Mouse (Mus musculus) cortical plate, adult 2 months (tissue): ENCODE measurements around the gene Slc27a4. TPM values are rescaled to one million over a fixed set of nuclear protein-coding genes. Genes with fewer than 3 reads are reported as not detected.
A peak's percentile ranks its signal among the peaks of the same experiment; 100 is the strongest.
"Not testable (repeated sequence)": the region's sequence is repeated elsewhere in the genome, so short reads cannot be mapped to it uniquely, and the experiment has no call there.

Experiments
- H3K27ac ChIP-seq: fragments of 200-500 bp; 2 replicates; pipeline ENCODE4 v1.5.1; 2012; ENCODE audit warnings: low read length, control low read depth, inconsistent platforms; ENCODE audit not compliant: insufficient read depth
- H3K4me1 ChIP-seq: fragments of 200-500 bp; 2 replicates; pipeline ENCODE4 v1.6.1; 2011; ENCODE audit warnings: low read length; ENCODE audit not compliant: control insufficient read depth, insufficient read depth
- H3K4me3 ChIP-seq: fragments of 200-500 bp; 2 replicates; pipeline ENCODE4 v1.5.1; 2011; ENCODE audit warnings: mild to moderate bottlenecking, low read length, control low read depth; ENCODE audit not compliant: insufficient read depth
- CTCF ChIP-seq: fragments of 200-500 bp; IDR thresholded peaks from 2 replicates; pipeline ENCODE4 v1.5.1; 2011; ENCODE audit warnings: mild to moderate bottlenecking, control low read depth, low read length; ENCODE audit not compliant: insufficient read depth; ENCODE audit errors: extremely low read depth
- POLR2A ChIP-seq: fragments of 200-500 bp; IDR thresholded peaks from 2 replicates; pipeline ENCODE4 v1.6.1; 2011; ENCODE audit warnings: mild to moderate bottlenecking, low read length, control low read depth; ENCODE audit not compliant: insufficient read depth; ENCODE audit errors: extremely low read depth
- polyA plus RNA-seq: library from polyadenylated mRNA; depleted of rRNA; stranded (reverse); fragments of >200 nt; gene quantifications from 2 replicates; pipeline ENCODE4 v1.2.3, GENCODE M21; 2012; rRNA removed

Slc27a4 gene
- polyA plus RNA-seq = 74.2 and 77.1 TPM in 2 replicates

DNA sequence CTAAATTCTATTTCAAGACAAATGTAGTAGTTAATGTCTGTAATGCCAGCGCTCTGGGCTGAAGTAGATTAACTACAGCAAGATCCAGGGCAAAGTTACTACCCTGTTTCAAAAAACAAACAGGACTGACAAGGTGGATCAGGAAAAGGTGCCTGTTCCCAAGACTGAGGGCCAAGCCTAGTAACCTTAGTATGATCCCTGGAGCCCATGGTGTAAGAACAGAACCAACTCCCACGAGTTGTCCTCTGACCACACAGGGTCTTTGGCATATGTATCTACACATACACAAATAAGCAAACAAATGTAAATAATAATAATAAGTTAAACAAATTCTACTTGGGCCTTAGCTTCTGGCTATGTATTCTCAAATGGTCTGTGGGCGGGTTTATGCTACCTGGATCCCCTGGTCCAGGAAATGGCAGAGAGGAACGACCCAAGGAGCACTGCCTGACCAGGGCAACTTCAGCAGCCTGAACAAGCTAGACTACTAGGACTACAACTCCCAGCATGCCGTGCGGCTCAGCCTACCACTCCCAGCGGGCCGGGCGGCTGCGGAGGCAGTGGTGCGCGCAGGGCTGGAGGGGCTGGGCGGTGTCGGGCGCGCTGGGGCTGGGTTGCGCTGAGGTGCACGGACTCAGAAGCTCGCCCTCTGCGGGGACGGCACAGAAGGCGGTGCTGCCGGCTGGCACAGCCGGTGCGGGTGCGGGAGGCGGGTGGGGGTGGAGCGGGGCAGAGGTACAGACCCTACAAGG lies at the start of gene Slc27a4:
Gene Slc27a4 (plus strand): TSS at position 560 of the 752 bp plus-strand sequence.
- H3K4me3 ChIP-seq = peak within 1 kb of the TSS; percentile 88
- peaks cover 2% of the 10 kb centered on the region; the same call in 1 of the 2 replicates for H3K4me1 ChIP-seq
- no peak within 1 kb of the TSS for H3K27ac ChIP-seq
- peak; percentile 82 for TF ChIP-seq POLR2A
- TF ChIP-seq CTCF = no peak

DNA sequence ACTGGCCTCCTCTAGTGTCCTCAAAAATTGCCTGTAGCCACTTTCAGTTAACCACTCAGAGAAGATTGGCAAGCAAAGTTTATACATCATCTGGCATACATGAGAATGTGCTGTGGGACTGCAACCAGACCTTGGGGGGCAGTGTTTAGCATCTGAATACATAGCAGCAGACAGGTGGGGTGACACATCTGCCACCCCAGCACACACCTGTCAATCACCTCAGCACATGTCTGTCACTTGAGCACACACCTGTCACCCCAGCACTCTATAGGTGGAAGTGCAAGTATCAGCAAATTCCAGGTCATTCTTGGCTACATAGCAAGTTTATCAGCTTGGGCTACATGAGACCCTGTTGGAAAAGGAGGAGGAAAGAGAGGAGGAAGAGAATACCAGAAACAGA lies 46.7 kb upstream of the Slc27a4 start:
- no peaks in the 10 kb centered on the region for H3K4me1 ChIP-seq
- TF ChIP-seq POLR2A (no peak), CTCF (no peak)
- H3K4me3 ChIP-seq = no peak overlapping the region
- no peak overlapping the region for H3K27ac ChIP-seq

DNA sequence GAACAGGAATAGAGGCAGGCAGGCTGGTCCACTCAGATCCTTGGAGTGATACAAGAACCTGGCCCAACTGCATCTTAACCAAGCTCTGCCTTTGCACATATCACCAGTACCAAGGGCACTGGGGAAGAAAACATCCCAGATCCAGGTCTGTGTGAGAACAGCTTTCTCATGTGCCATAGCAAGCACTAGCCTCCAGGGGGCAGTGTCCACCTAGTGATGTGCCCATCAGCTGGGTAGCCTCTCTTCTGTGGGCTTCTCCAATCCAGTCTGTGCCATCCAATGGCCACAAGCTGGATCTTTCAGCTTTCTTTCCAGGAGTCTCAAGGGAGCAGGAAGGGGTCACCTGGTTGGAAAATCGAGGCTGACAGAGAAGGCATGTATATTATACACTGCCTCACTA lies 37.6 kb upstream of the Slc27a4 start:
- H3K4me3 ChIP-seq = no peak overlapping the region
- H3K4me1 ChIP-seq = no peaks in the 10 kb centered on the region
- H3K27ac ChIP-seq = no peak overlapping the region
- TF ChIP-seq POLR2A (no peak), CTCF (peak; percentile 96)

DNA sequence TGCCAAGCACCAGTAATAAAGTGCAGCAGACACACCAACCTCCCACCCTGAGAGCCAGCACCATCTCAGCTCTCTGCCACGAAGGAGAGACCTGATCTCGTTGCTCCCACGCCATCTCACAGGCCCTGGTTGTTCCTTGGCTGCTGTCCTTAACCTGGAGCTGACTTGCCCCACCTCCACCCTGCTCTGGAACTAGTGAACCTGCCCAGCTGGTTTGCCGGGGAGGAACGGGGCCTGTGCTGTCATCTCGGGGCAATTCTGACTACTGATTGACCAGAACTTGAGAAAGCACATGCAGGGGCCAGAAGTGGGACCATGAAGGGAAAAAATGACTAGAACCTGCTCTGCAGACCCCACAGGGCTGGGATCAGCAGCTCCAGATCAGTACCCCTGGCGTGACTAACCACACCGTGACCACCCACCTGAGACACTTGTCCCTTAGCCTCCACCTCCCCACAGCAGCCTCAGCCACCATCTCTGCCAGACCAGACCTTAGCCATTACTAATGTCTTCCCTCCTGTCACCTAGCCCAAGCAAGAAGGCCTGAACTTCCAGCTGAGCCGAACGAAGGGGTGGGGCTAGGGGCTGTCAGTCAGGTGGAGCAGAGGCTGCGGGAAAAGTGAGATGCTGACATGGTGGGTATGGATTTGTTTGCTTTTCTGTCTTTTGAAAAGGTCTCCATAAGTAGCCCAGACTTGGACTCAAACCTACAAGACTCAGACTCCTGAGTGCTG lies 34.3 kb upstream of the Slc27a4 start:
- Histone ChIP-seq H3K27ac (no peak overlapping the region), H3K4me1 (no peaks in the 10 kb centered on the region), H3K4me3 (no peak overlapping the region)
- TF ChIP-seq CTCF (no peak), POLR2A (no peak)

DNA sequence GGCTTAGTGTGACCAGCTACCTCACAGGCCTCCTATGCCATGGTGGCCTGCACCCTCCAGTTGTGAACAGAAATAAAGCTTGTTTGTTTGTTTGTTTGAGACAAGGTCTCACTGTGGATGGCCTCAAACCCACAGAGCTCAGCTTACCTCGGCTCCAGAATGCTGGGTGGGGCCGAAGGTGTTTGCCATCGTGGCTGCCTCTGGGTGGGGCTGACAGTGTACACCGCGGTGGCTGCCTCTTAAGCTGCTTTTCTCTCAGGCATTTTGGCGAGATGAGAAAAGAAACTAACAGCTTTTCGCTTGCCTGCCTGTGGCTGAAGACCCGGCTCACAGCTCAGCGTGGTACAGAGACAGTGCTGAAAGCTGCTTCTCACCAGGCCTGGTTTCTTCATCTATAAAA lies 33.5 kb upstream of the Slc27a4 start:
- Histone ChIP-seq H3K27ac (no peak overlapping the region), H3K4me1 (no peaks in the 10 kb centered on the region), H3K4me3 (no peak overlapping the region)
- TF ChIP-seq POLR2A (no peak), CTCF (no peak)

DNA sequence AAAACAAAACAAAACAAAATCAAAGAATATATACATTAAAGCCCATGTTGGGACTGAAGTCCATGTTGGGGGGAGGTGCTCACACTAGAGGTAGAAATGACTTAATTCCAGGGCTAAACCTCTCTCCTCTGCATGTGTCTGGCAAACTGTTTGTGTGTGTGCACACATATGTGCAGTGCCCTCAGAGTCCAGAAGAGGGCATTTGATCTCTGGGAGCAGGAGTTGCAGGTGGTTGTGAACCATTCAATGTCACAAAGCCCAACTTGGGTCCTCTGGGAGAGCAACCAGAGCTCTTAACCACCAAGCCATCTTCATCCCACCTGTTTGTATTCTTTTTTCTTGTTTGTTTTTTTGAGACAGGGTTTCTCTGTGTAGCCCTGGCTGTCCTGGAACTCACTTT lies 32.3 kb upstream of the Slc27a4 start:
- H3K27ac ChIP-seq = no peak overlapping the region
- no peaks in the 10 kb centered on the region for H3K4me1 ChIP-seq
- H3K4me3 ChIP-seq = no peak overlapping the region
- TF ChIP-seq POLR2A = no peak
- TF ChIP-seq CTCF = no peak

DNA sequence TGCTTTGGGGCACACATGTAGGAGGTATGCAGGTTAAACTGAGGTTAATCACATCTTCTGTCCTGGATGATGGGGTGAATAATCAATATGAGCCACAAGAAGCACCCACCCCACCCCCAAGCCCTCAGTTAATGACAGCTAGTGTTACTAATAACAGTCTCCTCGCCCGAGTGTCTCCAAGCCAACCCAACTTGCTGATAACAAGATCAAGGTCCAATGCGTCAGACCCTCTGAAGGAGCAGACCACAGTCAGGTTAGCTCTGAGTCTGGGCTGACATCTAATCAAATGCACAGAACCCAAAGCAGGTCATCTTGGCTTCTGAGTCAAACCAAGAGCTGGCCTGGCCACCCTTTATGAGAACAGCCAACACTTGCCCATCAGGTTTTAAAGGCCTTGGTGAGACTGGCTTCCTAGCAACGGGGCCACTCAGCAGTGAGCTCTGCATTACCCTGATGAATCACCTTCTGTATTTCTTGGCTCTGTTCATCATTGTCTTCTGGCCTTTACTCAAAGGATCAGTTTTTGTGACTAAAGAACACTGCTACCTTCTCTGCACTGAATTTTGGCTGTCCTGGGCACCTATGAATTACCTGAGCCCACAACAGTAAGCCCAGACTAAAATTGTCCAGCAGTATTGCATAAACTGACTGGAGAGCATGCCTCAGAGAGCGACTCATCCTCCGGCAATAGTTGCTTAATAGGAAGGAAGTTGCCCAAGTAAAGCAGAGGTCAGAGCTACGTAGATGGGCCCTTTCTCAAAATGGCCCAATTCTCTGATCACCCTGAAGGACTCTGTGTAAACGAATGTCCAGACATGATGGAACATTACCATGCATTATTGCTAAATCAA lies 30.6 kb upstream of the Slc27a4 start:
- Histone ChIP-seq H3K27ac (no peak overlapping the region), H3K4me3 (no peak overlapping the region)

DNA sequence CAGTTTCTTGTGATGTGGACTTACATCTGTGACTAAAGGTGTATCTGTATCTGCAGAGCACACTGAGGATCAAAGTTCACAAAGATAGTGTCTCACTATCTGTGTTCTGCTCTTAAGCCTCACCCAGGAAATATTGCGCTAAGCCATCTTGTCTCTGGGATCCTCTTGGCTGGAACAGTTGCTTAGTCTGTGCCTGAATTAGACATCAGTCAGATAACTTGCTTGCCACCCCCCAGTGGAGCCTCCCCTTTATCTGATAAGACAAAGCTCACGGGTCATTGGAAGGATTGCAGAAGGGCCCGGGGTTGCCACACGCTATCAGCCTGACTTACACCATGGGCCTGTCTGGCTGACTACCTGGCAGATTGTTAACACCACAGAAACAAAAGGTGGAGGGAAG lies 29.1 kb upstream of the Slc27a4 start:
- H3K4me1 ChIP-seq = no peaks in the 10 kb centered on the region

More for the DNA sequence above, 30.6 kb upstream of the Slc27a4 start:
- TF ChIP-seq CTCF = no peak
- TF ChIP-seq POLR2A = no peak
- no peaks in the 10 kb centered on the region for H3K4me1 ChIP-seq

DNA sequence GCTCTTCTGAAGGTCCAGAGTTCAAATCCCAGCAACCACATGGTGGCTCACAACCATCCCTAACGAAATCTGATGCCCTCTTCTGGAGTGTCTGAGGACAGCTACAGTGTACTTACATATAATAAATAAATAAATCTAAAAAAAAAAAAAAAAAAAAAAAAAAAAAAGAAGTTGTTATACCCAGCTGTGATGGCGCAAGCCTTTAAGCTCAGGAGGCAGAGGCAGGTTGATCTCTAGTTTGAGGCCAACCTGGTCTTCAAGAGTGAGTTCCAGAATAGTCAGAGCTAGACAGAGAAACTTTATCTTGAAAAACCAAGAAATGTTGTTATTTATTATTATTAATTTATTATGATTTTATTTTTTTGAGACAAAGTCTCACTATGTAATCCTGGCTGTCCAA lies 21.2 kb upstream of the Slc27a4 start:
- H3K4me1 ChIP-seq, H3K4me3 ChIP-seq, H3K27ac ChIP-seq: not testable (repeated sequence)

More for the DNA sequence above, 29.1 kb upstream of the Slc27a4 start:
- H3K27ac ChIP-seq = no peak overlapping the region
- no peak overlapping the region for H3K4me3 ChIP-seq
- no peak for TF ChIP-seq CTCF
- TF ChIP-seq POLR2A = no peak

DNA sequence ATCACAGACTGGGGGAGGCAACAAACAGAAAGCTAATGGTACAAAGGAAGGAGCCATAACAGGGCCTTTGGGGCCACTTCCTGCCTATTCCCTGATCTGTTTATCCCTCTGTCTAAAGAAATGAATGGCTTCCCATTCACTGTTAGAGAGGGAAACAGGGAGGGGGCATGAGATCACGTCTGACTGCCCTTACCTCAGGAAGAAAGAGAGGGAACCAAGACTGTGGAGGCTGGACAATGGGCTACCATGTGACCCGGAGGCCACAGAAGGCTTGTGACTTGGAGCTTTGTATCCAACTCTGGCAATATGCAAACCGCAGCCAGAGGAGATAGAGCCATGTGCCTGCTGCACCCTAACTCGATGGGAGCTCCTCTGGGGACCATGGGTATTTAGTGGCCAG lies 18.1 kb upstream of the Slc27a4 start:
- Histone ChIP-seq H3K4me3 (no peak overlapping the region), H3K4me1 (no peaks in the 10 kb centered on the region; the same call in 1 of the 2 replicates), H3K27ac (no peak overlapping the region)
- no peak for TF ChIP-seq POLR2A
